Mouse (Mus musculus): Measurements from ENCODE around the gene Rasl10a. TPM values are rescaled to one million over a fixed set of nuclear protein-coding genes. Genes with fewer than 3 reads are reported as not detected.

The Rasl10a gene
- polyA plus RNA-seq, 1 experiment from 2014 or later: 0.70 TPM

GRCm38 (mm10) chr11:5103986-5104509, 46.1 kb downstream of the Rasl10a start:
- no peak overlapping the region for H3K27ac ChIP-seq (ENCODE audit: poor library complexity, severe bottlenecking)
- peaks cover 12% of the 10 kb centered on the region for H3K4me1 ChIP-seq (replicated peaks)
- H3K36me3 ChIP-seq: peaks cover 30% of the 10 kb centered on the region
- H3K27me3 ChIP-seq (replicated peaks): no peaks in the 10 kb centered on the region
- H3K4me3 ChIP-seq: no peak overlapping the region
- ATAC-seq (ENCODE audit: insufficient number of reproducible peaks, low FRiP score): no peak
- no peaks in the 10 kb centered on the region for H3K9me3 ChIP-seq (replicated peaks)
- H3K4me2 ChIP-seq: no peak overlapping the region
- H3K9ac ChIP-seq: no peak overlapping the region
- 87% methylated on average over 4 of the region's 4 CpGs for WGBS

- no peak overlapping the region for H3K9ac ChIP-seq
- no peak overlapping the region for H3K4me3 ChIP-seq
- ATAC-seq (ENCODE audit: insufficient number of reproducible peaks, low FRiP score): no peak
- H3K36me3 ChIP-seq: peaks cover 16% of the 10 kb centered on the region
- no peak overlapping the region for H3K27ac ChIP-seq (ENCODE audit: poor library complexity, severe bottlenecking)
- 50% methylated on average over 8 of the region's 8 CpGs for WGBS
- no peaks in the 10 kb centered on the region for H3K9me3 ChIP-seq (replicated peaks)
- no peaks in the 10 kb centered on the region for H3K27me3 ChIP-seq (replicated peaks)
- H3K4me1 ChIP-seq (replicated peaks): peaks cover 19% of the 10 kb centered on the region
- no peak overlapping the region for H3K4me2 ChIP-seq
Observed at GRCm38 (mm10) chr11:5109441-5109840, 51.5 kb downstream of the Rasl10a start.

Small RNA genes lying within 50 kb of the gene (microRNA-seq; reads per million reads assigned to microRNA genes)
- gene Gm47296: 0.71 reads per million

Other genes starting within 250 kb of the Rasl10a start
- 50.7 and 51.7 TPM in 2 replicates for gene Nf2, start 208.6 kb upstream of the Rasl10a start, polyA plus RNA-seq (2016; fragmentation: Nextera tagmentation; extraction: Ambion mirVana)
- 35.8 and 36.1 TPM in 2 replicates for gene Nipsnap1, start 184.2 kb upstream of the Rasl10a start, polyA plus RNA-seq (2016; fragmentation: Nextera tagmentation; extraction: Ambion mirVana)
- 28.8 and 29.6 TPM in 2 replicates for gene Thoc5, start 162.8 kb upstream of the Rasl10a start, polyA plus RNA-seq (2016; fragmentation: Nextera tagmentation; extraction: Ambion mirVana)
- 0.58 and 0.66 TPM in 2 replicates for gene Nefh, start 110.1 kb upstream of the Rasl10a start, polyA plus RNA-seq (2016; fragmentation: Nextera tagmentation; extraction: Ambion mirVana)
- 51.4 and 56.4 TPM in 2 replicates for gene Ap1b1, start 71.3 kb upstream of the Rasl10a start, polyA plus RNA-seq (2016; fragmentation: Nextera tagmentation; extraction: Ambion mirVana)
- 31.6 and 35.8 TPM in 2 replicates for gene Gas2l1, start 7.2 kb downstream of the Rasl10a start, polyA plus RNA-seq (2016; fragmentation: Nextera tagmentation; extraction: Ambion mirVana)
- 26.5 and 28.4 TPM in 2 replicates for gene Rhbdd3, start 40.8 kb downstream of the Rasl10a start, polyA plus RNA-seq (2016; fragmentation: Nextera tagmentation; extraction: Ambion mirVana)
- gene Ewsr1, start 41.1 kb downstream of the Rasl10a start, polyA plus RNA-seq (2016; fragmentation: Nextera tagmentation; extraction: Ambion mirVana): 475 and 499 TPM in 2 replicates
- gene Emid1, start 94.1 kb downstream of the Rasl10a start, polyA plus RNA-seq (2016; fragmentation: Nextera tagmentation; extraction: Ambion mirVana): 9.0 and 10.0 TPM in 2 replicates
- gene Kremen1, start 203.4 kb downstream of the Rasl10a start, polyA plus RNA-seq (2016; fragmentation: Nextera tagmentation; extraction: Ambion mirVana): 40.1 and 42.0 TPM in 2 replicates

Data from heart, embryonic 12.5 days (tissue).